12 mouse cellular contexts compared by ENCODE assay signal in genomic region chr7:92765426-92765825, GRCm38 (mm10). TPM values are rescaled to one million over a fixed set of nuclear protein-coding genes. Genes with fewer than 3 reads are reported as not detected.
DNase-seq lines count a peak whose midpoint lies in the region; ATAC-seq and TF ChIP-seq lines count a peak whose summit lies in the region.
"Had no signal": no experiment of that assay in that cellular context is flagged by ENCODE, and none has a peak within 500 bp of the region (broad histone marks: within the 10 kb centered on the region; RNA-seq: fewer than 3 reads in every experiment).

No protein-coding gene starts in this region.

- 61% methylated on average over 9 of the region's 9 CpGs for WGBS in heart, embryonic 12.5 days
- 11% methylated on average over 9 of the region's 9 CpGs for WGBS in cerebellum, adult 2 months

- H3K27ac ChIP-seq in heart, embryonic 12.5 days (ENCODE audit: poor library complexity, severe bottlenecking), result no peak overlapping the region
- H3K27ac ChIP-seq in cerebellum, adult 2 months (ENCODE audit: insufficient read depth, low read length), result no peak overlapping the region

- no peaks in the 10 kb centered on the region for H3K27me3 ChIP-seq in heart, embryonic 12.5 days (replicated peaks)
- no peaks in the 10 kb centered on the region for H3K27me3 ChIP-seq in cerebellum, adult 2 months (ENCODE audit: control insufficient read depth, insufficient read depth, low read length)
- H3K27me3 ChIP-seq: CH12.LX had no signal

- no peak overlapping the region for H3K4me3 ChIP-seq in heart, embryonic 12.5 days
- H3K4me3 ChIP-seq in cerebellum, adult 2 months (replicated peaks; ENCODE audit: insufficient read depth, low read depth, low read length), result no peak overlapping the region

- intact Hi-C loops in heart, postnatal 14 days (cut with DNase I), result no loop called here

- H3K4me1 ChIP-seq in heart, embryonic 12.5 days (replicated peaks), result 0 out of 2 replicates have a peak, but pooled peaks cover 3% of the 10 kb centered on the region
- peaks cover 9% of the 10 kb centered on the region for H3K4me1 ChIP-seq in cerebellum, adult 2 months (ENCODE audit: control insufficient read depth, insufficient read depth, low read length)

- no peak overlapping the region for H3K4me2 ChIP-seq in heart, embryonic 12.5 days

- peak; percentile 93 for DNase-seq in heart, adult 11 months
- peak; percentile 16 for DNase-seq in lung, postnatal 10 days
- no peak for DNase-seq in lung, postnatal 14 days
- peak; percentile 64 to 78 for DNase-seq in cerebellum, adult 2 months
- DNase-seq in heart, postnatal 14 days, result peak; percentile 32 to 47
- no peak for DNase-seq in T-cell, adult 2 months (ENCODE audit: low spot score)
- DNase-seq: liver, postnatal 0 days had no signal

- no peak for TF ChIP-seq CTCF in cerebellum, adult 2 months (IDR thresholded peaks at IDR 0.05; ENCODE audit: borderline replicate concordance, insufficient read depth, low read depth, low read length)

- ATAC-seq in heart, embryonic 12.5 days (ENCODE audit: insufficient number of reproducible peaks, low FRiP score), result no peak
- ATAC-seq in megakaryocyte progenitor cell, adult 5-6 weeks (replicated peaks; ENCODE audit: poor library complexity), result no peak
- ATAC-seq: intestine, embryonic 16.5 days; liver, postnatal 0 days had no signal

- no peak for TF ChIP-seq POLR2A in cerebellum, adult 2 months (IDR thresholded peaks at IDR 0.05; ENCODE audit: borderline replicate concordance, insufficient read depth, low read length)

- no peak overlapping the region for H3K9ac ChIP-seq in heart, embryonic 12.5 days
- H3K9ac ChIP-seq: liver, postnatal 0 days had no signal

- H3K9me3 ChIP-seq in heart, embryonic 12.5 days (replicated peaks), result no peaks in the 10 kb centered on the region

- H3K36me3 ChIP-seq in heart, embryonic 12.5 days, result no peaks in the 10 kb centered on the region

RNA-seq across cellular contexts. Expression of gene Rab30, which starts 24.0 kb away (rescaled TPM):
- polyA plus RNA-seq in heart, embryonic 12.5 days (2016; fragmentation: Nextera tagmentation; extraction: Ambion mirVana), result 6.6 and 9.4 TPM in 2 replicates
- 20.8 and 23.0 TPM in 2 replicates for polyA plus RNA-seq in cerebellum, adult 2 months (2012; rRNA removed)
- 10 to 100 TPM; 13.5 to 17.1 TPM for total RNA-seq in heart, postnatal 14 days (2021)
- 0.81 and 0.90 TPM in 2 replicates for total RNA-seq in megakaryocyte progenitor cell, adult 5-6 weeks (2015)
- 0.08 and 0.41 TPM in 2 replicates for total RNA-seq in megakaryocyte progenitor cell, adult 5-6 weeks (2017)
- total RNA-seq: granulocyte monocyte progenitor cell, adult 5-6 weeks had no signal

Comparison
In these comparisons a context has a peak if more than half of its experiments do, and no peak if none do; other contexts are left out.
1. DNase-seq: peak in heart, adult 11 months (single experiment), lung, postnatal 10 days (single experiment), cerebellum, adult 2 months (2 of 2) and heart, postnatal 14 days (2 of 2); none in lung, postnatal 14 days (single experiment) and T-cell, adult 2 months (single experiment).
2. RNA of gene Rab30, which starts 24.0 kb away (total RNA-seq): 13.5 to 17.1 TPM in heart, postnatal 14 days; 0.08 to 0.90 TPM in megakaryocyte progenitor cell, adult 5-6 weeks; every median in the first group is over 4 times any median in the second.